Mouse (Mus musculus) heart, postnatal 4 days (tissue): ENCODE measurements around the gene Kif24. TPM values are rescaled to one million over a fixed set of nuclear protein-coding genes. Genes with fewer than 3 reads are reported as not detected.
A peak's percentile ranks its signal among the peaks of the same experiment; 100 is the strongest.

Experiments used
- DNase-seq: peaks from one replicate; pipeline ENCODE4 v3.0.0; 2021
- total RNA-seq, 2 experiments: library from RNA; stranded (reverse); gene quantifications; 2 replicates each; pipeline ENCODE4 v1.2.3; 2021

The Kif24 gene
- total RNA-seq = 1 to 10 TPM; 4.4 to 4.6 TPM

- peak; percentile 97 for DNase-seq
Measured at GRCm38 (mm10) chr4:41464345-41465286, at the start of gene Kif24, which contains the start of gene Nudt2. Gene Kif24 (minus strand): TSS chr4:41464887. Gene Nudt2 (plus strand): TSS chr4:41465151.

GRCm38 (mm10) chr4:41513714-41514113 is 49.0 kb upstream of the Kif24 start:
- DNase-seq = no peak

GRCm38 (mm10) chr4:41513309-41513708 is 48.6 kb upstream of the Kif24 start:
- no peak for DNase-seq

- DNase-seq = no peak
Measured at GRCm38 (mm10) chr4:41507998-41508397, 43.3 kb upstream of the Kif24 start.

GRCm38 (mm10) chr4:41507326-41507924 is 42.7 kb upstream of the Kif24 start:
- DNase-seq = no peak

- peak; percentile 89 for DNase-seq
Measured at GRCm38 (mm10) chr4:41506906-41507305, 42.2 kb upstream of the Kif24 start.

GRCm38 (mm10) chr4:41506156-41506555 is 41.5 kb upstream of the Kif24 start:
- DNase-seq = peak; percentile 70

- peak; percentile 20 for DNase-seq
Measured at GRCm38 (mm10) chr4:41505131-41505551, 40.5 kb upstream of the Kif24 start.

- DNase-seq = no peak
Measured at GRCm38 (mm10) chr4:41504325-41504724, 39.6 kb upstream of the Kif24 start.

- peak; percentile 99 for DNase-seq
Measured at GRCm38 (mm10) chr4:41502986-41503412, 38.3 kb upstream of the Kif24 start, which contains the start of gene AI464131. Gene AI464131 (minus strand): TSS chr4:41503076.

GRCm38 (mm10) chr4:41502171-41502940 is 37.7 kb upstream of the Kif24 start:
- DNase-seq = peak; percentile 41

GRCm38 (mm10) chr4:41500787-41501186 is 36.1 kb upstream of the Kif24 start:
- DNase-seq = no peak

GRCm38 (mm10) chr4:41499619-41500018 is 34.9 kb upstream of the Kif24 start:
- DNase-seq = no peak

GRCm38 (mm10) chr4:41498921-41499391 is 34.3 kb upstream of the Kif24 start:
- no peak for DNase-seq

GRCm38 (mm10) chr4:41497995-41498845 is 33.5 kb upstream of the Kif24 start:
- no peak for DNase-seq

- peak; percentile 49 for DNase-seq
Measured at GRCm38 (mm10) chr4:41497579-41497978, 32.9 kb upstream of the Kif24 start.

GRCm38 (mm10) chr4:41497046-41497445 is 32.4 kb upstream of the Kif24 start:
- no peak for DNase-seq

GRCm38 (mm10) chr4:41495850-41496249 is 31.2 kb upstream of the Kif24 start:
- DNase-seq = peak; percentile 46

GRCm38 (mm10) chr4:41495076-41495475 is 30.4 kb upstream of the Kif24 start:
- no peak for DNase-seq

GRCm38 (mm10) chr4:41494378-41494777 is 29.7 kb upstream of the Kif24 start:
- DNase-seq = no peak

GRCm38 (mm10) chr4:41493464-41494116 is 28.9 kb upstream of the Kif24 start:
- DNase-seq = no peak
